Mouse (Mus musculus) liver, postnatal 0 days (tissue): ENCODE measurements around the gene Ctbs.

Experiments used
- CTCF ChIP-seq: sonication (generic); IDR thresholded peaks from 2 replicates; pipeline ENCODE4 v1.5.1; 2016; ENCODE audit warnings: antibody characterized with exemption, low read depth
- EP300 ChIP-seq: IDR thresholded peaks from 2 replicates; pipeline ENCODE4 v1.6.1; 2016; ENCODE audit warnings: antibody characterized with exemption, low read depth, mild to moderate bottlenecking

DNA sequence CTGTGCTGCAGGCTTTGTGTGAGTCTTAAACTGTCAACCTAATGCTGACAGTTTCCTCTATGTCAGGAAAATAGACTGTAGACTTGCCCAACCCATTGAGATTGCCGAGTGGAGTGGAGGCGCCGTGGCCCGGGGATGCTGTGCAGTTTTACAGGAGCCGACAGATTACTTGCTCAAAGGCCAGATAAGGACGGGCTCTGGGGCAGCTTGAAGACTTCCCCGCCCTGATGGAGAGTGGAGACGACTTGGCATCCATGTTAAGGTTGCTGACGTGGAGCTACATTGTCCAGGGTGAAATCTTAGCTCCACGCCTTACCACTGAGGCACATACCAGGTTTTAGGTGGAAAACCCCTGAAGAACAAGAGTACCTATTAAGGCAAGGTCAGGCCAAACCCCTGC lies 1.2 kb upstream of the Ctbs start:
- TF ChIP-seq CTCF (no peak), EP300 (no peak)
